ENCODE assay signal across 8 mouse cellular contexts in the genomic region with DNA sequence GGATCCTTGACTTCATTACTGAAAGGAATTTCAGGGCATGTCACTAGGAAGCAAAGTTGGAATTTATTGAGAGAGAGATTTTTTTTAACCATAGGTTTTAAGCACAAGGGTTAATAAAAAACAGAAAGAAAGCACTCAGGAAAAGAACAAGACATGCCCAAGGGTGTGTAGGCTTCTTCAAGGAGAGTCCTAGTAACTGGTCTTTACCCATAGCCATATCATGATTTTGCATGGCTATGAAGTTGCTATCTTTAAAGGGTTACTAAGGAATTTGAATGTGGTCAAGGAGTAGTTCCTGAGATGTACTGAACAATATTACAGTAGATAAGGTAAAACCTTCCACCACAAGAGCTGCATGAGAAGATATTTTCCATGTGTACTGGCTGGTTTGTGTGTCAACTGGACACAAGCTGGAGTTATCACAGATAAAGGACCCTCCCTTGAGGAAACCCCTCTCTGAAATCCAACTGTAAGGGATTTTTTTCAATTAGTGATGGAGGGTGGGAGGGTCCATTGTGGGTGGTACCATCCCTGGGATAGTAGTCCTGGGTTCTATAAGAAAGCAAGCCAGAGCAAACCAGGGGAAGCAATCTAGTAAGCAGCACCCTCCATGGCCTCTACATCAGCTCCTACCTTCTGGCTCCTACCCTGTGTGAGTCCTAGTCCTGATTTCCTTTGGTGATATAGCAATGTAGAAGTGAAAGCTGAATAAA.
A peak's percentile ranks its signal among the peaks of the same experiment; 100 is the strongest.
DNase-seq lines count a peak whose midpoint lies in the region; ATAC-seq lines count a peak whose summit lies in the region.

No protein-coding gene starts in this region.

- intact Hi-C loops in left cerebral cortex, postnatal 10 days (cut with DNase I): no loop called here

- no peaks in the 10 kb centered on the region for H3K4me1 ChIP-seq in kidney, embryonic 14.5 days (ENCODE audit: control insufficient read depth, insufficient read depth, low read length)
- H3K4me1 ChIP-seq in embryonic facial prominence, embryonic 14.5 days (ENCODE audit: control insufficient read depth, insufficient read depth, low read length): peaks cover 6% of the 10 kb centered on the region
- no peaks in the 10 kb centered on the region for H3K4me1 ChIP-seq in intestine, embryonic 14.5 days (replicated peaks; ENCODE audit: control insufficient read depth, insufficient read depth, low read length)
- no peaks in the 10 kb centered on the region for H3K4me1 ChIP-seq in neural tube, embryonic 12.5 days

- peak overlapping the region; percentile 62 for H3K27ac ChIP-seq in kidney, embryonic 14.5 days (ENCODE audit: low read depth, low read length)
- peak overlapping the region; percentile 35; the same call in 1 of the 2 replicates for H3K27ac ChIP-seq in embryonic facial prominence, embryonic 14.5 days (replicated peaks; ENCODE audit: low read depth, low read length)
- peak overlapping the region; percentile 77 for H3K27ac ChIP-seq in intestine, embryonic 14.5 days (ENCODE audit: low read depth)
- no peak overlapping the region for H3K27ac ChIP-seq in neural tube, embryonic 12.5 days

- no peaks in the 10 kb centered on the region for H3K9me3 ChIP-seq in kidney, embryonic 14.5 days (ENCODE audit: control insufficient read depth, low read length)
- no peaks in the 10 kb centered on the region for H3K9me3 ChIP-seq in embryonic facial prominence, embryonic 14.5 days (ENCODE audit: control insufficient read depth, low read length)
- no peaks in the 10 kb centered on the region; the same call in 1 of the 2 replicates for H3K9me3 ChIP-seq in intestine, embryonic 14.5 days (ENCODE audit: control insufficient read depth, low read length)
- 0 out of 2 replicates have a peak, but pooled peaks cover 7% of the 10 kb centered on the region for H3K9me3 ChIP-seq in neural tube, embryonic 12.5 days

- H3K4me2 ChIP-seq in kidney, embryonic 14.5 days (replicated peaks; ENCODE audit: low read depth, low read length): peak overlapping the region; percentile 41
- peak overlapping the region; percentile 51 for H3K4me2 ChIP-seq in embryonic facial prominence, embryonic 14.5 days (ENCODE audit: low read depth, low read length)
- peak overlapping the region; percentile 48 for H3K4me2 ChIP-seq in intestine, embryonic 14.5 days (ENCODE audit: low read length)
- H3K4me2 ChIP-seq in neural tube, embryonic 12.5 days (replicated peaks): peak overlapping the region; percentile 55

- H3K36me3 ChIP-seq in kidney, embryonic 14.5 days (ENCODE audit: control insufficient read depth, insufficient read depth, low read length): no peaks in the 10 kb centered on the region
- no peaks in the 10 kb centered on the region for H3K36me3 ChIP-seq in embryonic facial prominence, embryonic 14.5 days (ENCODE audit: control insufficient read depth, insufficient read depth, low read length)
- H3K36me3 ChIP-seq in intestine, embryonic 14.5 days (ENCODE audit: control insufficient read depth, insufficient read depth, low read length): no peaks in the 10 kb centered on the region
- H3K36me3 ChIP-seq in neural tube, embryonic 12.5 days: no peaks in the 10 kb centered on the region

- DNase-seq in kidney, adult 11 months: no peak
- no peak for DNase-seq in embryonic facial prominence, embryonic 14.5 days (ENCODE audit: low spot score)
- peak; percentile 31 for DNase-seq in intestine, embryonic 14.5 days (ENCODE audit: low spot score)
- no peak for DNase-seq in ovary, postnatal 10 days (ENCODE audit: low spot score)
- no peak for DNase-seq in left cerebral cortex, postnatal 10 days (ENCODE audit: extremely low spot score in 1 of 2, low spot score in 2 of 2)
- DNase-seq in frontal cortex, postnatal 36 days (ENCODE audit: low spot score in 2 of 2): no peak

- ATAC-seq in kidney, embryonic 14.5 days (ENCODE audit: low FRiP score, low TSS enrichment): peak; percentile 39; the same call in 1 of the 2 replicates
- ATAC-seq in embryonic facial prominence, embryonic 14.5 days (ENCODE audit: low read depth): no peak
- ATAC-seq in intestine, embryonic 14.5 days (replicated peaks; ENCODE audit: low FRiP score, low TSS enrichment, low read depth): no peak
- no peak for ATAC-seq in neural tube, embryonic 12.5 days (ENCODE audit: low FRiP score, low read depth)

- peak overlapping the region; percentile 23; the same call in 1 of the 2 replicates for H3K4me3 ChIP-seq in kidney, embryonic 14.5 days (ENCODE audit: low read length)
- peak overlapping the region; percentile 15; the same call in 1 of the 2 replicates for H3K4me3 ChIP-seq in embryonic facial prominence, embryonic 14.5 days (ENCODE audit: low read depth, low read length)
- peak overlapping the region; percentile 21 for H3K4me3 ChIP-seq in intestine, embryonic 14.5 days (ENCODE audit: low read depth, low read length)
- no peak overlapping the region; the same call in 1 of the 2 replicates for H3K4me3 ChIP-seq in neural tube, embryonic 12.5 days

- no peaks in the 10 kb centered on the region for H3K27me3 ChIP-seq in kidney, embryonic 14.5 days (ENCODE audit: control insufficient read depth, insufficient read depth, low read length)
- no peaks in the 10 kb centered on the region for H3K27me3 ChIP-seq in embryonic facial prominence, embryonic 14.5 days (replicated peaks; ENCODE audit: control insufficient read depth, insufficient read depth, low read length)
- H3K27me3 ChIP-seq in intestine, embryonic 14.5 days (replicated peaks; ENCODE audit: control insufficient read depth, insufficient read depth, low read length): no peaks in the 10 kb centered on the region
- H3K27me3 ChIP-seq in neural tube, embryonic 12.5 days (replicated peaks): no peaks in the 10 kb centered on the region

- no peak overlapping the region for H3K9ac ChIP-seq in kidney, embryonic 14.5 days (ENCODE audit: low read depth, low read length)
- 0 out of 2 replicates have a peak overlapping the region, but pooled peaks have one; percentile 15 for H3K9ac ChIP-seq in embryonic facial prominence, embryonic 14.5 days (ENCODE audit: low read depth, low read length)
- no peak overlapping the region for H3K9ac ChIP-seq in intestine, embryonic 14.5 days (ENCODE audit: low read length)
- no peak overlapping the region for H3K9ac ChIP-seq in neural tube, embryonic 12.5 days
